ENCODE assay signal across 22 mouse cellular contexts in the genomic region with DNA sequence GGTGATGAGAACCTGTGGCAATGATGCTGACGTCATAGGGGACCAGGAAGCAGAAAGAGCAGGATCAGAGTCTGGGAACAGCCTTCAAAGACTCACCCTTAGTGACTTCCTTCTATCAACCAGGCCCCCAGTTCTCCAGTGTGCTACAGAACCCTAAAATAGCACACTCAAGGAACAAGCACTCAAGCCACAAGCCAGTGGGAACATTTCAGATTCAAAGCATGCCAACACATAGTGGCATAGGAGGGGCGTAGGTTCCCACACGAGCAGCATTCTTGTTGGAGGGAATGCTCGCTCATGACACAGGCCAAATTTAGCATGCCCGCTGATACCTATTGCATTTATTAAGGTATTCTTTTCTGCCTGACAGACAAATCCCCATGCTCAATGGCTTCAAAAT. TPM values are rescaled to one million over a fixed set of nuclear protein-coding genes. Genes with fewer than 3 reads are reported as not detected.
DNase-seq lines count a peak whose midpoint lies in the region; ATAC-seq and TF ChIP-seq lines count a peak whose summit lies in the region.
"Had no signal": no experiment of that assay in that cellular context is flagged by ENCODE, and none has a peak within 500 bp of the region (broad histone marks: within the 10 kb centered on the region; RNA-seq: fewer than 3 reads in every experiment).

No protein-coding gene starts in this region.

- H3K27ac ChIP-seq in layer of hippocampus, adult 2 months: peak overlapping the region; percentile 48; the same call in 1 of the 2 replicates
- H3K27ac ChIP-seq in heart, adult 2 months: peak overlapping the region; percentile 81
- peak overlapping the region; percentile 99 for H3K27ac ChIP-seq in heart, embryonic 12.5 days (ENCODE audit: poor library complexity, severe bottlenecking)
- no peak overlapping the region for H3K27ac ChIP-seq in forebrain, embryonic 13.5 days
- H3K27ac ChIP-seq: embryonic facial prominence, embryonic 12.5 days; hindbrain, embryonic 15.5 days; intestine, embryonic 15.5 days; kidney, embryonic 15.5 days; limb, embryonic 15.5 days; liver, embryonic 15.5 days had no signal

- H3K4me3 ChIP-seq in layer of hippocampus, adult 2 months: no peak overlapping the region
- H3K4me3 ChIP-seq in heart, adult 2 months: no peak overlapping the region
- H3K4me3 ChIP-seq in heart, embryonic 12.5 days: no peak overlapping the region
- H3K4me3 ChIP-seq in forebrain, embryonic 13.5 days: no peak overlapping the region
- H3K4me3 ChIP-seq: embryonic facial prominence, embryonic 12.5 days; hindbrain, embryonic 15.5 days; intestine, embryonic 15.5 days; kidney, embryonic 15.5 days; limb, embryonic 15.5 days; liver, embryonic 15.5 days had no signal

- peaks cover 4% of the 10 kb centered on the region for H3K36me3 ChIP-seq in heart, adult 2 months (ENCODE audit: control insufficient read depth, insufficient read depth, low read length)
- peaks cover 39% of the 10 kb centered on the region for H3K36me3 ChIP-seq in heart, embryonic 12.5 days
- no peaks in the 10 kb centered on the region for H3K36me3 ChIP-seq in forebrain, embryonic 13.5 days (ENCODE audit: poor library complexity, severe bottlenecking)
- H3K36me3 ChIP-seq: embryonic facial prominence, embryonic 12.5 days; hindbrain, embryonic 15.5 days; intestine, embryonic 15.5 days; kidney, embryonic 15.5 days; limb, embryonic 15.5 days; liver, embryonic 15.5 days had no signal

- intact Hi-C loops in heart, adult 2 months (cut with DNase I): no loop called here

- no peak for ATAC-seq in heart, embryonic 12.5 days (ENCODE audit: insufficient number of reproducible peaks, low FRiP score)
- ATAC-seq in forebrain, embryonic 13.5 days: no peak
- ATAC-seq: forebrain, postnatal 0 days; intestine, embryonic 15.5 days had no signal

- peaks cover 7% of the 10 kb centered on the region; the same call in 1 of the 2 replicates for H3K79me2 ChIP-seq in heart, adult 2 months (replicated peaks; ENCODE audit: control insufficient read depth, insufficient read depth, low read length)

- no peak overlapping the region for H3K9ac ChIP-seq in heart, adult 2 months (ENCODE audit: low read depth, low read length)
- H3K9ac ChIP-seq in heart, embryonic 12.5 days: no peak overlapping the region
- H3K9ac ChIP-seq in forebrain, embryonic 13.5 days: no peak overlapping the region
- H3K9ac ChIP-seq: embryonic facial prominence, embryonic 12.5 days; forebrain, postnatal 0 days; hindbrain, embryonic 15.5 days; intestine, embryonic 15.5 days; kidney, embryonic 15.5 days; limb, embryonic 15.5 days; liver, embryonic 15.5 days had no signal

- peaks cover 22% of the 10 kb centered on the region for H3K4me1 ChIP-seq in heart, adult 2 months (ENCODE audit: control insufficient read depth, insufficient read depth, low read length)
- peaks cover 93% of the 10 kb centered on the region for H3K4me1 ChIP-seq in heart, embryonic 12.5 days (replicated peaks)
- no peaks in the 10 kb centered on the region for H3K4me1 ChIP-seq in forebrain, embryonic 13.5 days
- H3K4me1 ChIP-seq: embryonic facial prominence, embryonic 12.5 days; hindbrain, embryonic 15.5 days; limb, embryonic 15.5 days; liver, embryonic 15.5 days had no signal

- DNase-seq in layer of hippocampus, adult 2 months (ENCODE audit: low spot score in 2 of 2): no peak
- DNase-seq in layer of hippocampus, adult 18-20 months (ENCODE audit: low spot score in 2 of 2): no peak
- peak in 1 of 2 experiments; percentile 57 for DNase-seq in heart, adult 2 months
- DNase-seq in heart, postnatal 4 days: peak; percentile 51
- no peak for DNase-seq in ovary, adult 18-20 months (ENCODE audit: low spot score)
- DNase-seq in embryo, embryonic 10 days (ENCODE audit: low spot score): no peak
- DNase-seq: B cell, adult 2 months; cerebellum, adult 8-10 months; forebrain, postnatal 0 days; kidney, postnatal 4 days; midbrain, embryonic 14.5 days; right cerebral cortex, postnatal 14 days; spleen, adult 18-20 months; thymus, postnatal 4 days had no signal

- TF ChIP-seq EP300 in heart, adult 2 months (IDR thresholded peaks at IDR 0.05; ENCODE audit: insufficient read depth, low read depth, low read length): peak; percentile 94

- H3K4me2 ChIP-seq in heart, embryonic 12.5 days: no peak overlapping the region
- no peak overlapping the region for H3K4me2 ChIP-seq in forebrain, embryonic 13.5 days
- H3K4me2 ChIP-seq: embryonic facial prominence, embryonic 12.5 days; hindbrain, embryonic 15.5 days; intestine, embryonic 15.5 days; kidney, embryonic 15.5 days; limb, embryonic 15.5 days; liver, embryonic 15.5 days had no signal

- TF ChIP-seq POLR2A in heart, adult 2 months (IDR thresholded peaks at IDR 0.05; ENCODE audit: insufficient read depth, low read depth, low read length): no peak

- WGBS in heart, adult 2 months: 62% methylated on average over 5 of the region's 5 CpGs
- 49% methylated on average over 5 of the region's 5 CpGs for WGBS in heart, embryonic 12.5 days
- 91% methylated on average over 5 of the region's 5 CpGs for WGBS in forebrain, embryonic 13.5 days

- H3K9me3 ChIP-seq in heart, embryonic 12.5 days (replicated peaks): no peaks in the 10 kb centered on the region
- no peaks in the 10 kb centered on the region for H3K9me3 ChIP-seq in forebrain, embryonic 13.5 days (replicated peaks)
- H3K9me3 ChIP-seq: embryonic facial prominence, embryonic 12.5 days; hindbrain, embryonic 15.5 days; intestine, embryonic 15.5 days; kidney, embryonic 15.5 days; limb, embryonic 15.5 days; liver, embryonic 15.5 days had no signal

- no peak for TF ChIP-seq CTCF in layer of hippocampus, adult 2 months (conservative IDR thresholded peaks at IDR 0.05)
- TF ChIP-seq CTCF in heart, adult 2 months (IDR thresholded peaks at IDR 0.05): no peak

- no peaks in the 10 kb centered on the region for H3K27me3 ChIP-seq in heart, adult 2 months (ENCODE audit: control insufficient read depth, insufficient read depth, low read length)
- H3K27me3 ChIP-seq in heart, embryonic 12.5 days (replicated peaks): no peaks in the 10 kb centered on the region
- no peaks in the 10 kb centered on the region for H3K27me3 ChIP-seq in forebrain, embryonic 13.5 days
- H3K27me3 ChIP-seq: embryonic facial prominence, embryonic 12.5 days; hindbrain, embryonic 15.5 days; intestine, embryonic 15.5 days; kidney, embryonic 15.5 days; limb, embryonic 15.5 days; liver, embryonic 15.5 days had no signal

RNA-seq across cellular contexts. Expression of a gene that starts 35.5 kb away (rescaled TPM):
- total RNA-seq in layer of hippocampus, adult 2 months (2021): 100 to 1,000 TPM; 667 to 694 TPM
- 100 to 1,000 TPM; 611 to 639 TPM for total RNA-seq in layer of hippocampus, adult 18-20 months (2021)
- 10 to 100 TPM; 87.7 to 89.1 TPM for total RNA-seq in heart, adult 2 months (2021)
- polyA plus RNA-seq in heart, adult 2 months (2012; rRNA removed): 44.8 and 53.7 TPM in 2 replicates
- polyA plus RNA-seq in heart, embryonic 12.5 days (2016; fragmentation: Nextera tagmentation; extraction: Ambion mirVana): 156 and 163 TPM in 2 replicates
- total RNA-seq in heart, postnatal 4 days (2021): 100 to 1,000 TPM; 281 to 298 TPM
- 1.1 and 2.9 TPM in 2 replicates for polyA plus RNA-seq in forebrain, embryonic 13.5 days (2015; fragmentation: Nextera tagmentation; extraction: Ambion mirVana)
